Mouse (Mus musculus) heart, embryonic 15.5 days (tissue): ENCODE data around the gene Atpaf1. TPM values are rescaled to one million over a fixed set of nuclear protein-coding genes. Genes with fewer than 3 reads are reported as not detected.

Experiments
- polyA plus RNA-seq: library from polyadenylated mRNA; unstranded; fragments of >200 nt; fragmentation: Nextera tagmentation; extraction: Ambion mirVana; gene quantifications from 2 replicates; pipeline ENCODE4 v1.2.1, GENCODE M21; 2015

Atpaf1 gene
- polyA plus RNA-seq, 1 experiment from 2014 or later = 69.3 TPM

Other genes starting within 250 kb of the Atpaf1 start
- not detected in 2 replicates for gene Cyp4a31, start 221.2 kb upstream of the Atpaf1 start, polyA plus RNA-seq
- not detected in 2 replicates for gene Cyp4a32, start 183.8 kb upstream of the Atpaf1 start, polyA plus RNA-seq
- 3.4 and 4.5 TPM in 2 replicates for gene Cyp4b1, start 137.1 kb upstream of the Atpaf1 start, polyA plus RNA-seq
- gene Efcab14, start 47.1 kb upstream of the Atpaf1 start, polyA plus RNA-seq = 21.2 and 27.3 TPM in 2 replicates
- gene Tex38, start 3.8 kb upstream of the Atpaf1 start, polyA plus RNA-seq = 0.48 TPM in 1 of 2 replicates, not detected in the other
- 8.1 and 11.0 TPM in 2 replicates for gene Mob3c, start 43.3 kb downstream of the Atpaf1 start, polyA plus RNA-seq
- 17.3 and 26.9 TPM in 2 replicates for gene Mknk1, start 54.4 kb downstream of the Atpaf1 start, polyA plus RNA-seq
- gene Kncn, start 99.6 kb downstream of the Atpaf1 start, polyA plus RNA-seq = not detected in 2 replicates
- not detected in 2 replicates for gene 6430628N08Rik, start 105.9 kb downstream of the Atpaf1 start, polyA plus RNA-seq
- 0.03 and 0.04 TPM in 2 replicates for gene Dmbx1, start 155.1 kb downstream of the Atpaf1 start, polyA plus RNA-seq
- gene Faah, start 233.1 kb downstream of the Atpaf1 start, polyA plus RNA-seq = 1.1 and 2.1 TPM in 2 replicates